Mouse (Mus musculus) intestine, postnatal 0 days (tissue): ENCODE data around the gene Insm1. TPM values are rescaled to one million over a fixed set of nuclear protein-coding genes. Genes with fewer than 3 reads are reported as not detected.

Experiments
- ATAC-seq: fragments of 200-750 bp; cut with Nextera tagmentation; 2 replicates; pipeline ENCODE4 v1.8.0; 2017; ENCODE audit warnings: mild to moderate bottlenecking, moderate TSS enrichment, moderate library complexity
- H3K27ac ChIP-seq: fragments of 300-500 bp; sonication (generic); 2 replicates; pipeline ENCODE4 v1.5.1; 2014; ENCODE audit warnings: mild to moderate bottlenecking, low read depth, low read length, moderate library complexity
- H3K27me3 ChIP-seq: fragments of 300-500 bp; sonication (generic); replicated peaks from 2 replicates; pipeline ENCODE4 v1.6.1; 2014; ENCODE audit warnings: low read length, mixed read lengths; ENCODE audit not compliant: control insufficient read depth, insufficient read depth
- H3K36me3 ChIP-seq: fragments of 300-500 bp; sonication (generic); 2 replicates; pipeline ENCODE4 v1.6.1; 2014; ENCODE audit warnings: mild to moderate bottlenecking, moderate library complexity; ENCODE audit not compliant: control insufficient read depth, insufficient read depth
- H3K4me1 ChIP-seq: fragments of 300-500 bp; sonication (generic); replicated peaks from 2 replicates; pipeline ENCODE4 v1.6.1; 2014; ENCODE audit warnings: antibody characterized with exemption, low read length, mixed read lengths; ENCODE audit not compliant: control insufficient read depth, insufficient read depth
- H3K4me2 ChIP-seq: fragments of 300-500 bp; sonication (generic); replicated peaks from 2 replicates; pipeline ENCODE4 v1.6.1; 2014; ENCODE audit warnings: low read depth, mild to moderate bottlenecking, moderate library complexity
- H3K4me3 ChIP-seq: fragments of 300-500 bp; sonication (generic); 2 replicates; pipeline ENCODE4 v1.5.1; 2014; ENCODE audit warnings: low read depth, low read length
- H3K9ac ChIP-seq: fragments of 300-500 bp; sonication (generic); 2 replicates; pipeline ENCODE4 v1.6.1; 2014; ENCODE audit warnings: mild to moderate bottlenecking, low read depth, low read length
- H3K9me3 ChIP-seq: fragments of 300-500 bp; sonication (generic); 2 replicates; pipeline ENCODE4 v1.6.1; 2016; ENCODE audit warnings: mixed run types; ENCODE audit not compliant: control insufficient read depth
- CTCF ChIP-seq: sonication (generic); IDR thresholded peaks from 2 replicates; pipeline ENCODE4 v1.5.1; 2016; ENCODE audit warnings: low read depth, mild to moderate bottlenecking, control low read depth, antibody characterized with exemption, moderate library complexity
- WGBS: fragments of 180-500 bp; shearing (Covaris S2); extraction: QIAGEN DNeasy Blood & Tissue Kit; methylation state at CpG from one replicate; pipeline ENCODE4 v1.1.7; 2014; 5-methylcytosine and 5-hydroxymethylcytosine counted together
- polyA plus RNA-seq: library from polyadenylated mRNA; unstranded; fragments of >200 nt; fragmentation: Nextera tagmentation; extraction: Ambion mirVana; gene quantifications from 2 replicates; pipeline ENCODE4 v1.2.1, GENCODE M21; 2015

The Insm1 gene
- polyA plus RNA-seq, 1 experiment from 2014 or later = 0.48 TPM

- H3K9me3 ChIP-seq = no peaks in the 10 kb centered on the region
- 71% methylated on average over 4 of the region's 4 CpGs for WGBS
- no peak overlapping the region for H3K27ac ChIP-seq
- no peaks in the 10 kb centered on the region for H3K4me1 ChIP-seq
- no peak overlapping the region for H3K4me2 ChIP-seq
- no peak for TF ChIP-seq CTCF
- no peak for ATAC-seq
- no peaks in the 10 kb centered on the region for H3K27me3 ChIP-seq
- H3K9ac ChIP-seq = no peak overlapping the region
- no peaks in the 10 kb centered on the region for H3K36me3 ChIP-seq
- no peak overlapping the region for H3K4me3 ChIP-seq
These were observed 43.3 kb downstream of the Insm1 start for GRCm38 (mm10) chr2:146265045-146265444.

- Histone ChIP-seq H3K27ac (no peak overlapping the region), H3K27me3 (no peaks in the 10 kb centered on the region), H3K4me1 (no peaks in the 10 kb centered on the region), H3K36me3 (no peaks in the 10 kb centered on the region), H3K9ac (no peak overlapping the region), H3K9me3 (no peaks in the 10 kb centered on the region), H3K4me3 (no peak overlapping the region), H3K4me2 (no peak overlapping the region)
- no peak for ATAC-seq
- 72% methylated on average over 3 of the region's 3 CpGs for WGBS
- TF ChIP-seq CTCF = no peak
These were observed 44.8 kb downstream of the Insm1 start for GRCm38 (mm10) chr2:146266539-146266938.
